Mouse (Mus musculus) MEL (cell line): Measurements from ENCODE around the gene Grk3. TPM values are rescaled to one million over a fixed set of nuclear protein-coding genes. Genes with fewer than 3 reads are reported as not detected.

Source experiments
- DNase-seq: peaks from one replicate; pipeline ENCODE4 v3.0.0; 2011; ENCODE audit warnings: low read depth, low spot score
- H3K27ac ChIP-seq: 2 replicates; pipeline ENCODE4 v1.5.1; 2012; ENCODE audit warnings: low read depth, mild to moderate bottlenecking, control low read depth, low read length, moderate library complexity; ENCODE audit not compliant: control insufficient read depth
- H3K27me3 ChIP-seq, 2 experiments: fragments of 150-350 bp in 1 of 2; sonication (generic) in 1 of 2; 2 replicates each; pipeline ENCODE4 v1.6.1; 2012; ENCODE audit warnings: low read length in 2 of 2, mild to moderate bottlenecking in 2 of 2, improper control_type of control experiment in 1 of 2, moderate library complexity in 1 of 2; ENCODE audit not compliant: insufficient read depth in 2 of 2, control insufficient read depth in 1 of 2
- H3K36me3 ChIP-seq, 2 experiments: 2 replicates each; pipeline ENCODE4 v1.6.1; 2012 to 2014; ENCODE audit warnings: low read length in 2 of 2, improper control_type of control experiment in 1 of 2, inconsistent platforms in 1 of 2, mild to moderate bottlenecking in 1 of 2; ENCODE audit not compliant: insufficient read depth in 2 of 2, control insufficient read depth in 1 of 2
- H3K4me1 ChIP-seq, 2 experiments: fragments of 150-350 bp in 1 of 2; sonication (generic) in 1 of 2; 2 replicates each; pipeline ENCODE4 v1.6.1; 2012; ENCODE audit warnings: low read length in 2 of 2, improper control_type of control experiment in 1 of 2, mild to moderate bottlenecking in 1 of 2; ENCODE audit not compliant: insufficient read depth in 2 of 2, control insufficient read depth in 1 of 2
- H3K4me3 ChIP-seq, 2 experiments: fragments of 150-350 bp in 1 of 2; sonication (generic) in 1 of 2; 2 replicates each; pipeline ENCODE4 v1.5.1; 2012; ENCODE audit warnings: low read depth in 2 of 2, low read length in 2 of 2, mild to moderate bottlenecking in 2 of 2, moderate library complexity in 2 of 2, control low read depth in 1 of 2, improper control_type of control experiment in 1 of 2; ENCODE audit not compliant: control insufficient read depth in 1 of 2, insufficient read depth in 1 of 2
- H3K79me2 ChIP-seq: 2 replicates; pipeline ENCODE4 v1.6.1; 2012; ENCODE audit warnings: mild to moderate bottlenecking, low read length, moderate library complexity; ENCODE audit not compliant: control insufficient read depth, poor library complexity, insufficient read depth
- H3K9ac ChIP-seq: 2 replicates; pipeline ENCODE4 v1.6.1; 2012; ENCODE audit warnings: low read depth, mild to moderate bottlenecking, control low read depth, low read length, moderate library complexity; ENCODE audit not compliant: control insufficient read depth, poor library complexity, severe bottlenecking
- H3K9me3 ChIP-seq: fragments of 150-350 bp; sonication (generic); replicated peaks from 2 replicates; pipeline ENCODE4 v1.6.1; 2012; ENCODE audit warnings: mild to moderate bottlenecking, low read length, improper control_type of control experiment, moderate library complexity; ENCODE audit not compliant: insufficient read depth
- BHLHE40 ChIP-seq: IDR thresholded peaks from 2 replicates; pipeline ENCODE4 v1.6.1; 2012; ENCODE audit warnings: low read depth, mild to moderate bottlenecking, inconsistent platforms, low read length, improper control_type of control experiment, borderline replicate concordance
- CHD1 ChIP-seq: IDR thresholded peaks from 2 replicates; pipeline ENCODE4 v1.6.1; 2012; ENCODE audit warnings: low read depth, mild to moderate bottlenecking, inconsistent platforms, low read length, improper control_type of control experiment
- CTCF ChIP-seq, 3 experiments: IDR thresholded peaks in 2 of 3; conservative IDR thresholded peaks in 1 of 3; 2 replicates each; pipeline ENCODE4 v1.5.1; 2011 to 2012; ENCODE audit warnings: low read length in 3 of 3, low read depth in 2 of 3, mild to moderate bottlenecking in 2 of 3, improper control_type of control experiment in 1 of 3, inconsistent platforms in 1 of 3, mixed read lengths in 1 of 3, moderate library complexity in 1 of 3; ENCODE audit not compliant: control insufficient read depth in 1 of 3, insufficient read depth in 1 of 3, poor library complexity in 1 of 3, severe bottlenecking in 1 of 3
- ELF1 ChIP-seq: IDR thresholded peaks from 2 replicates; pipeline ENCODE4 v1.6.1; 2014; ENCODE audit warnings: low read depth, mild to moderate bottlenecking, inconsistent platforms, low read length, improper control_type of control experiment, moderate library complexity
- EP300 ChIP-seq, 2 experiments: IDR thresholded peaks; 2 replicates each; pipeline ENCODE4 v1.6.1; 2011; ENCODE audit warnings: improper control_type of control experiment in 2 of 2, low read length in 2 of 2, low read depth in 1 of 2, mild to moderate bottlenecking in 1 of 2
- MYB ChIP-seq: IDR thresholded peaks from 2 replicates; pipeline ENCODE4 v1.6.1; 2011; ENCODE audit warnings: mild to moderate bottlenecking, low read depth, low read length, improper control_type of control experiment
- MYC ChIP-seq: IDR thresholded peaks from 2 replicates; pipeline ENCODE4 v1.6.1; 2011; ENCODE audit warnings: low read depth, mild to moderate bottlenecking, low read length, improper control_type of control experiment, moderate library complexity
- NELFE ChIP-seq: IDR thresholded peaks from 2 replicates; pipeline ENCODE4 v1.6.1; 2011; ENCODE audit warnings: low read depth, low read length, improper control_type of control experiment
- POLR2A ChIP-seq, 2 experiments: IDR thresholded peaks; 2 replicates each; pipeline ENCODE4 v1.6.1; 2011 to 2012; ENCODE audit warnings: low read length in 2 of 2, mild to moderate bottlenecking in 2 of 2, control low read depth in 1 of 2, improper control_type of control experiment in 1 of 2, low read depth in 1 of 2, moderate library complexity in 1 of 2; ENCODE audit not compliant: control insufficient read depth in 1 of 2, insufficient read depth in 1 of 2, poor library complexity in 1 of 2
- RAD21 ChIP-seq: IDR thresholded peaks from 2 replicates; pipeline ENCODE4 v1.6.1; 2011; ENCODE audit warnings: mild to moderate bottlenecking, low read depth, low read length, improper control_type of control experiment
- UBTF ChIP-seq: IDR thresholded peaks from 2 replicates; pipeline ENCODE4 v1.6.1; 2012; ENCODE audit warnings: low read depth, mild to moderate bottlenecking, inconsistent platforms, low read length, improper control_type of control experiment, moderate library complexity, borderline replicate concordance; ENCODE audit not compliant: insufficient read depth
- USF2 ChIP-seq, 2 experiments: IDR thresholded peaks; 2 replicates each; pipeline ENCODE4 v1.6.1; 2011 to 2012; ENCODE audit warnings: improper control_type of control experiment in 2 of 2, low read length in 2 of 2, borderline replicate concordance in 1 of 2, inconsistent platforms in 1 of 2, low read depth in 1 of 2, mild to moderate bottlenecking in 1 of 2; ENCODE audit not compliant: insufficient read depth in 1 of 2
- polyA plus RNA-seq, 2 experiments: library from polyadenylated mRNA; stranded (reverse) in 1 of 2; unstranded in 1 of 2; fragments of >175 nt in 1 of 2; fragments of >200 nt in 1 of 2; gene quantifications; 2 replicates each; pipeline versions ENCODE4 v1.2.1 to v1.2.4; 2012; ENCODE audit warnings: low replicate concordance in 2 of 2, low read depth in 1 of 2; ENCODE audit not compliant: insufficient read length in 2 of 2, insufficient read depth in 1 of 2, missing spikeins in 1 of 2
- total RNA-seq: library from RNA; depleted of rRNA; stranded (reverse); fragments of 300-350 nt; gene quantifications from 2 replicates; pipeline ENCODE4 v1.2.3, GENCODE M21; 2012

The Grk3 gene
- total and polyA plus RNA-seq, 3 experiments, result not detected

GRCm38 (mm10) chr5:112876846-112877390, 138.7 kb downstream of the Grk3 start:
- no peaks in the 10 kb centered on the region for H3K36me3 ChIP-seq
- no peak overlapping the region for H3K9ac ChIP-seq
- no peaks in the 10 kb centered on the region for H3K4me1 ChIP-seq
- no peaks in the 10 kb centered on the region for H3K79me2 ChIP-seq
- no peak for DNase-seq
- no peaks in the 10 kb centered on the region for H3K27me3 ChIP-seq
- TF ChIP-seq NELFE, result no peak
- TF ChIP-seq MYC, result no peak
- no peak overlapping the region for H3K27ac ChIP-seq
- no peaks in the 10 kb centered on the region for H3K9me3 ChIP-seq
- no peak overlapping the region for H3K4me3 ChIP-seq

DNA sequence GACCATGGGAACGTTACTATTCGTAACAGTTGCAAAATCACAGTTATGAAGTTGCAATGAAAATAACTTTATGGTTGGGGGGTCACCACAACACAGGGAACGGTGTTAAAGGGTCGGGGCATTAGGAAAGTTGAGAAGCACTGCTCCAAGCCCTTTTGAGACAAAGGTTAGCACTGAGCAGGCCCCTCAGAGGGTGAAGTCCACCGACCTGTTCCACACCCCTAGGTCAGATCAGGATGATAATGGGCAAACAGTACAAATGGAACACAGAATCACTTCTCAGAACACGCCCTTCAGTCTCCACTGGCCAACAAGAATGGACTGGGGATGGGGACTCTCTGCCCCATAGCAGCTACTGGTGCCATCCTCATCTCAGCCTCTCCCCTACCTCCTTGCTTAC, 142.6 kb downstream of the Grk3 start:
- H3K9ac ChIP-seq, result no peak overlapping the region
- H3K79me2 ChIP-seq, result no peaks in the 10 kb centered on the region
- H3K9me3 ChIP-seq, result no peaks in the 10 kb centered on the region
- no peaks in the 10 kb centered on the region for H3K27me3 ChIP-seq
- no peaks in the 10 kb centered on the region for H3K4me1 ChIP-seq
- TF ChIP-seq UBTF (no peak), POLR2A (IDR thresholded peaks at IDR 0.05; ENCODE audit: control insufficient read depth in 1 of 2, insufficient read depth in 1 of 2, low read depth in 1 of 2, low read length in 2 of 2, poor library complexity in 1 of 2) (no peak), EP300 (IDR thresholded peaks at IDR 0.05; ENCODE audit: low read depth in 1 of 2, low read length in 2 of 2) (no peak), MYB (no peak), ELF1 (no peak), RAD21 (no peak), CHD1 (no peak), BHLHE40 (no peak)
- DNase-seq, result no peak
- no peak overlapping the region for H3K27ac ChIP-seq
- H3K4me3 ChIP-seq, result no peak overlapping the region
- no peaks in the 10 kb centered on the region for H3K36me3 ChIP-seq

DNA sequence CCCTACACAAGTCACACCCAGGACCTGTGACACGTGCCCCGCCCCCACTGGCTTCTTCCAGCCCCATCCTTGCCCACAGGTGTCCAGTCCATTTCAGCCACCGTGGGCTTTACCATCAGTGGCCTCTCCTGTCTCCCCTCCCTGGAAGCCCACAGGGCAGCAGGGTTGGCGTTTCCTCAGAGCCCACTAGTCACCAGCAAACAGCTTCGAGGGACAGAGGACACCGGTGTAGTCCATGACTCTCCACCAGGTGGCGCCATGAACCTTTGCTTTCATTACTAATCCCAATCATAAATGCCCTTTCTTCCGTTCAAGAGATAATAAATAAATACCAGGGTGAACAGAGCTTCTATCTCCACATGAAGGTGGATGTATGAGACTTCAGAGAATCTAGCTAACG, 144.9 kb downstream of the Grk3 start:
- Histone ChIP-seq H3K27me3 (no peaks in the 10 kb centered on the region), H3K9me3 (no peaks in the 10 kb centered on the region), H3K36me3 (no peaks in the 10 kb centered on the region), H3K4me3 (no peak overlapping the region), H3K79me2 (no peaks in the 10 kb centered on the region), H3K27ac (no peak overlapping the region), H3K9ac (no peak overlapping the region)
- no peak for DNase-seq
- peak; percentile 16 to 40 (median 20); a peak in 5 of 6 replicates for TF ChIP-seq CTCF (IDR thresholded peaks at IDR 0.05 in 2 of 3, conservative IDR thresholded peaks at IDR 0.05 in 1 of 3; ENCODE audit: control insufficient read depth in 1 of 3, insufficient read depth in 1 of 3, low read depth in 2 of 3, low read length in 3 of 3, poor library complexity in 1 of 3, severe bottlenecking in 1 of 3)
- TF ChIP-seq USF2 (IDR thresholded peaks at IDR 0.05; ENCODE audit: borderline replicate concordance in 1 of 2, insufficient read depth in 1 of 2, low read depth in 1 of 2, low read length in 2 of 2), result no peak
- no peak for TF ChIP-seq BHLHE40
- peak; percentile 9; the same call in 1 of the 2 replicates for TF ChIP-seq RAD21
- no peak for TF ChIP-seq NELFE
- TF ChIP-seq, all 39 proteins: peak for 2
- no peaks in the 10 kb centered on the region for H3K4me1 ChIP-seq
